Mouse (Mus musculus): ENCODE measurements around the gene Kctd12.

DNA sequence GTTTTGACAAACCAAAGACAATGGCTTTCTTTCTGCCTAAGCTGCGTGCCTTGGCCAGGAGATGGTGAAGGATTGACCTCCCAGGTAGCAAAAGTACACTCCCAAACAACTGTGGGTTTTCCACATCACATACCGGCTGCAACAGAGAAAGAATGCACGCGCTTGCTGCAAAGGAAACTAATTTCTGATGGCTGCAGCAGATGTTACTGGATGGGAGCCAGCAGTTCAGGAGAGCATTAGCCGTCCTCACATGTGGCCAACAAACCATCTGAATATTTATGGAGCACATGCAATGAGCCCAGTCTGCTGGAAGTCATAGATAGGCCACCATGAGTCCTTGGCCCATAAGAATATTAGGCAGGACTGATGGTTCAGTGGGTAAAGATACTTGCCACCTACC is 7.4 kb upstream of the Kctd12 start:
- TF ChIP-seq EP300 (IDR thresholded peaks at IDR 0.05; ENCODE audit: low read depth) (no peak), CTCF (IDR thresholded peaks at IDR 0.05; ENCODE audit: low read depth) (no peak)

Measured in heart, postnatal 0 days (tissue).